Mouse (Mus musculus): Measurements from ENCODE around the gene Dio3. TPM values are rescaled to one million over a fixed set of nuclear protein-coding genes. Genes with fewer than 3 reads are reported as not detected.

The Dio3 gene
- total RNA-seq, 2 experiments from 2014 or later, result 1.9 to 3.6 TPM

- no peak for DNase-seq (ENCODE audit: low spot score in 2 of 2)
These were observed 40.8 kb downstream of the Dio3 start for GRCm38 (mm10) chr12:110319696-110320095.

Small RNA genes lying within 50 kb of the gene (microRNA-seq; reads per million reads assigned to microRNA genes)
- 9.7 to 79.0 reads per million in 2 experiments for gene Mir1247

Other genes with a start within 250 kb of the Dio3 start
- 100 to 1,000 TPM; 250 to 255 TPM for gene Ppp2r5c, start 168.1 kb downstream of the Dio3 start, total RNA-seq (2021)

Data from layer of hippocampus, postnatal 14 days (tissue).